Mouse (Mus musculus) hindbrain, postnatal 0 days (tissue): Measurements from ENCODE around the gene Wdr75. TPM values are rescaled to one million over a fixed set of nuclear protein-coding genes. Genes with fewer than 3 reads are reported as not detected.
A peak's percentile ranks its signal among the peaks of the same experiment; 100 is the strongest.

Experiments
- ATAC-seq: fragments of 200-750 bp; cut with Nextera tagmentation; 2 replicates; pipeline ENCODE4 v1.8.0; 2017; ENCODE audit warnings: mild to moderate bottlenecking, moderate TSS enrichment, moderate library complexity
- DNase-seq: peaks from one replicate; pipeline ENCODE4 v3.0.0-alpha.2; 2015; ENCODE audit warnings: low spot score
- H3K27ac ChIP-seq: fragments of 300-500 bp; sonication (generic); 2 replicates; pipeline ENCODE4 v1.5.1; 2014; ENCODE audit warnings: mild to moderate bottlenecking
- H3K27me3 ChIP-seq: fragments of 300-500 bp; sonication (generic); 2 replicates; pipeline ENCODE4 v1.6.1; 2014; ENCODE audit warnings: low read length, mixed read lengths; ENCODE audit not compliant: insufficient read depth
- H3K36me3 ChIP-seq: fragments of 300-500 bp; sonication (generic); 2 replicates; pipeline ENCODE4 v1.6.1; 2014; ENCODE audit warnings: low read length, mixed read lengths; ENCODE audit not compliant: insufficient read depth
- H3K4me1 ChIP-seq: fragments of 300-500 bp; sonication (generic); 2 replicates; pipeline ENCODE4 v1.6.1; 2014; ENCODE audit warnings: antibody characterized with exemption, low read length, mixed read lengths; ENCODE audit not compliant: insufficient read depth
- H3K4me2 ChIP-seq: fragments of 300-500 bp; sonication (generic); 2 replicates; pipeline ENCODE4 v1.6.1; 2014; ENCODE audit warnings: low read depth, mild to moderate bottlenecking, low read length, moderate library complexity, mixed read lengths
- H3K4me3 ChIP-seq: fragments of 300-500 bp; sonication (generic); 2 replicates; pipeline ENCODE4 v1.5.1; 2014; ENCODE audit warnings: low read length
- H3K9ac ChIP-seq: fragments of 300-500 bp; sonication (generic); replicated peaks from 2 replicates; pipeline ENCODE4 v1.6.1; 2014; ENCODE audit warnings: mild to moderate bottlenecking, low read length, moderate library complexity, mixed read lengths
- H3K9me3 ChIP-seq: fragments of 300-500 bp; sonication (generic); 2 replicates; pipeline ENCODE4 v1.6.1; 2016; ENCODE audit warnings: low read length, mixed read lengths
- CTCF ChIP-seq: IDR thresholded peaks from 2 replicates; pipeline ENCODE4 v1.5.1; 2016; ENCODE audit warnings: antibody characterized with exemption, control low read depth, low read depth
- WGBS: fragments of 180-500 bp; shearing (Covaris S2); extraction: QIAGEN DNeasy Blood & Tissue Kit; methylation state at CpG from one replicate; pipeline ENCODE4 v1.1.7; 2014; 5-methylcytosine and 5-hydroxymethylcytosine counted together
- polyA plus RNA-seq: library from polyadenylated mRNA; unstranded; fragments of >200 nt; fragmentation: Nextera tagmentation; extraction: Ambion mirVana; gene quantifications from 2 replicates; pipeline ENCODE4 v1.2.1, GENCODE M21; 2015
- total RNA-seq: library from RNA; depleted of rRNA; stranded (reverse); fragments of >200 nt; gene quantifications from 2 replicates; pipeline ENCODE4 v1.2.3, GENCODE M21; 2014

Wdr75 gene
- total and polyA plus RNA-seq, 2 experiments from 2014 or later, result 41.3 to 336 TPM

DNA sequence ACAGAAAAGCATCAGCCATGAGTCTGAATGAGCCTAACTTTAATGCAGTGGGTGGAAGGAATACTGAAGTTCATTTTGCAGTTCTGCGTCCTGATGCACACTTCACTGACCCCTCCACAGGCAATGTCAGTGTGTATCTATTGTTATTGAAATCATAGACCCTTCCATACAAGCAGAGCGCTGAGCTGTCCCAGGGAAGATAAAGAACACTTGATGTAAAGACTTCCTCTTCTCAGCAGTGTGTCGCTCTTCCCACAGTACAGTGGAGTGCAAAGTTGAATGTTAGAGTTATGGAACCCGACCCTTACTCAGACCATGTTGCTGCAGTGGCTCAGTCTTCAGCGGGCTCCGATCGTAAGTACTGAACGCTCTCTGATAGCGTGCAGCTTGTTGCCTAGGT lies 23.6 kb downstream of the Wdr75 start:
- Histone ChIP-seq H3K4me3 (no peak overlapping the region), H3K9me3 (no peaks in the 10 kb centered on the region), H3K27me3 (no peaks in the 10 kb centered on the region), H3K36me3 (peaks cover 41% of the 10 kb centered on the region), H3K4me2 (no peak overlapping the region), H3K9ac (no peak overlapping the region), H3K4me1 (no peaks in the 10 kb centered on the region), H3K27ac (no peak overlapping the region)
- TF ChIP-seq CTCF, result no peak
- ATAC-seq (no peak), DNase-seq (no peak)
- WGBS, result 54% methylated on average over 9 of the region's 9 CpGs

DNA sequence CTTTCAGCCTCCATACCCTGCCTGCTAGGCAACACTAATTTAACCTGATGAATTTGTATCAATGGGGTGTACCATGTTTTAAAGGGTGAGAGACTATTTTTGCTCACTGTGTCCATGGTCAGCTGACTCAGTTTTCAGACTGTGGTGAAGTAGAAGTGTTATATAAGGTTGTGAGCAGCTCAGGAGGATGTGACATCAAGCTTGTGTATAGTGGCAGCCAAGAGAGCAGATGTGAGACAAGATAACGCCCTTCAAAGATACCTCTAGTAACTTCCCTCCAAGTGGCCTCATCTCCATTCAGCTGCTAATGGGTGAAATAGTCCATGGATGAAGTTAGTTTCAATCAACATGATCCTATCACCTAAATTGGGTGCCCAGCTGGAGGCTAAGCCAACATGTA lies 29.5 kb downstream of the Wdr75 start:
- no peak for TF ChIP-seq CTCF
- WGBS, result 86% methylated on average over 1 of the region's 1 CpGs
- no peaks in the 10 kb centered on the region for H3K9me3 ChIP-seq
- H3K27ac ChIP-seq, result no peak overlapping the region
- no peak for ATAC-seq
- H3K9ac ChIP-seq, result no peak overlapping the region
- no peak overlapping the region for H3K4me2 ChIP-seq
- no peak for DNase-seq
- no peak overlapping the region for H3K4me3 ChIP-seq
- no peaks in the 10 kb centered on the region for H3K27me3 ChIP-seq
- no peaks in the 10 kb centered on the region for H3K4me1 ChIP-seq
- H3K36me3 ChIP-seq, result peaks cover 17% of the 10 kb centered on the region

DNA sequence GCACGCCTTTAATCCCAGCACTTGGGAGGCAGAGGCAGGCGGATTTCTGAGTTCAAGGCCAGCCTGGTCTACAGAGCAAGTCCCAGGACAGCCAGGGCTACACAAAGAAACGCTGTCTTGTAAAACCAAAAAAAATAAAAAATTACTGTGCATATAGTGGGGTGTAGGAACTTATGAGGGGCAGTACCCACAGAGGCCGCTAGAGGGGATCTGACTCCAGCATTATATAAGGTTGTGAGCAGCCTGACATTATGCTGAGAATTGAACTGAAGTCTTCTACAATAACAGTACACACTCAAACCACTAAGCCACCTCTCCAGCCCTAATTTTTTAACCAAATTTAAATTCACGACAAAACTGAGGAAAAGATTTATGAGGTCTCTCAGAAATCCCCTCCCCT lies 30.2 kb downstream of the Wdr75 start:
- no peaks in the 10 kb centered on the region for H3K4me1 ChIP-seq
- peaks cover 14% of the 10 kb centered on the region for H3K36me3 ChIP-seq
- WGBS, result 57% methylated on average over 5 of the region's 5 CpGs
- no peak overlapping the region for H3K27ac ChIP-seq
- TF ChIP-seq CTCF, result peak; percentile 84
- ATAC-seq (peak; percentile 92), DNase-seq (peak; percentile 84)
- H3K9ac ChIP-seq, result no peak overlapping the region
- no peaks in the 10 kb centered on the region for H3K27me3 ChIP-seq
- H3K9me3 ChIP-seq, result no peaks in the 10 kb centered on the region
- no peak overlapping the region for H3K4me3 ChIP-seq
- H3K4me2 ChIP-seq, result no peak overlapping the region

DNA sequence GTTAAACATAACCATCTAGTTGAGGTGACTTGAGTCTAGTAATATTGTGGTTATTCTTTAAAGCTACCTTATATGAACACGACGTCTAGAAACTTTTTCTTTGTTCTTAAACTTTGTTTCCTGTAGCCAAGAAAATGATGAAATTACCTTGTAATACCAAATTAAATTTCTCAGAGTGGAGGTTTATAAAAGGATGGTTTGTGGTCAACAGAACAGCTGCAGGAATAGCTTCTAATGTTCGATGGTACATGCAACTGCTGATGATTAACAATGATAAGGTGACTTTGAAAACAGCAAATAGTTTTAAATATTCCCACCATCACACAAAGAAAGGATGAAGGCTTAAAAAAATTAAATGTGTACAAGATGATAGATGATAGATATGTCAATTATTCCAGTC lies 30.7 kb downstream of the Wdr75 start:
- H3K4me2 ChIP-seq, result no peak overlapping the region
- H3K9ac ChIP-seq, result no peak overlapping the region
- no peak overlapping the region for H3K27ac ChIP-seq
- peaks cover 11% of the 10 kb centered on the region for H3K36me3 ChIP-seq
- 92% methylated on average over 3 of the region's 3 CpGs for WGBS
- no peaks in the 10 kb centered on the region for H3K27me3 ChIP-seq
- H3K4me3 ChIP-seq, result no peak overlapping the region
- ATAC-seq (no peak), DNase-seq (no peak)
- no peaks in the 10 kb centered on the region for H3K9me3 ChIP-seq
- TF ChIP-seq CTCF, result no peak
- H3K4me1 ChIP-seq, result no peaks in the 10 kb centered on the region

DNA sequence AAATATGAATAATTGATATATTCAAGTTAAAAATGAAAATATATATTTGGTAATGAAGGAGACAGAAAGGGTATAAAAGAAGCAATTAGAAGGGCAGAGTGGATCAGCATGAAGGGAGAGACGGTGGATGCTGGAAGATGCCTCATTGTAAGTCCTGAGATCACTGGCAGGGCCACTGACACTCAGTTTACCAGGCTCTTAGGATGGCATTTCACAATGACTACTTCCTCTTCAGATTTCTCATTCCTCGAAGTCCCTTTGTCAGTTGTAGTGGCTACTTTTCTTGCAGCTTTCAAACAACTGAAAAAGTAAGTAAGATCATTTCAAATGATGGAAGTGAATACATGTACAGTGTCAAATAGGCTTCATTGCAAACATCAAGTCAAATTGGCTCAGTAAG lies 31.2 kb downstream of the Wdr75 start:
- no peak overlapping the region for H3K9ac ChIP-seq
- H3K27me3 ChIP-seq, result no peaks in the 10 kb centered on the region
- no peak overlapping the region for H3K27ac ChIP-seq
- no peak overlapping the region for H3K4me3 ChIP-seq
- 84% methylated on average over 2 of the region's 2 CpGs for WGBS
- DNase-seq (no peak), ATAC-seq (no peak)
- H3K9me3 ChIP-seq, result no peaks in the 10 kb centered on the region
- peaks cover 11% of the 10 kb centered on the region for H3K36me3 ChIP-seq
- no peaks in the 10 kb centered on the region for H3K4me1 ChIP-seq
- no peak overlapping the region for H3K4me2 ChIP-seq
- no peak for TF ChIP-seq CTCF

DNA sequence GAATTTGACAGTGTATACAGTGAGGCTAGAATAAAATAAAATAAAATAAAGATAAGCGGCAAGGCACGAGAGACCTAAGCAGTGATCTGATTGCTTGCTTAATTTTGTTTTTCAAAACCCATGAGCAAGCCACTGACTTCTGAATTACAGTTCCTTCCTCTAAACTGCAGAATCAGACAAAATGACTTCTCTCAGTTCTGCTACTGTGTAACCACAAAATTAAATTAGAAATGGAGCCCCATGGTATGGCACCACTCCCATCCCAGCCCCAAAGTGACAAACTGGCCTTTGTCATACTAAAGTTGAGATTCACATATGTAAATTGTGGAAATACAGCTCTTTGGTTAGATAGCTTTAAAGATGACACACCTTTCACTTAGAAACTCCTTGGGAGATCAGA lies 31.8 kb downstream of the Wdr75 start:
- peaks cover 11% of the 10 kb centered on the region for H3K36me3 ChIP-seq
- no peak for ATAC-seq
- no peak overlapping the region for H3K9ac ChIP-seq
- H3K27ac ChIP-seq, result no peak overlapping the region
- no peak for DNase-seq
- H3K4me1 ChIP-seq, result no peaks in the 10 kb centered on the region
- WGBS, result 89% methylated on average over 2 of the region's 2 CpGs
- TF ChIP-seq CTCF, result no peak
- no peaks in the 10 kb centered on the region for H3K27me3 ChIP-seq
- no peaks in the 10 kb centered on the region for H3K9me3 ChIP-seq
- H3K4me2 ChIP-seq, result no peak overlapping the region
- no peak overlapping the region for H3K4me3 ChIP-seq

DNA sequence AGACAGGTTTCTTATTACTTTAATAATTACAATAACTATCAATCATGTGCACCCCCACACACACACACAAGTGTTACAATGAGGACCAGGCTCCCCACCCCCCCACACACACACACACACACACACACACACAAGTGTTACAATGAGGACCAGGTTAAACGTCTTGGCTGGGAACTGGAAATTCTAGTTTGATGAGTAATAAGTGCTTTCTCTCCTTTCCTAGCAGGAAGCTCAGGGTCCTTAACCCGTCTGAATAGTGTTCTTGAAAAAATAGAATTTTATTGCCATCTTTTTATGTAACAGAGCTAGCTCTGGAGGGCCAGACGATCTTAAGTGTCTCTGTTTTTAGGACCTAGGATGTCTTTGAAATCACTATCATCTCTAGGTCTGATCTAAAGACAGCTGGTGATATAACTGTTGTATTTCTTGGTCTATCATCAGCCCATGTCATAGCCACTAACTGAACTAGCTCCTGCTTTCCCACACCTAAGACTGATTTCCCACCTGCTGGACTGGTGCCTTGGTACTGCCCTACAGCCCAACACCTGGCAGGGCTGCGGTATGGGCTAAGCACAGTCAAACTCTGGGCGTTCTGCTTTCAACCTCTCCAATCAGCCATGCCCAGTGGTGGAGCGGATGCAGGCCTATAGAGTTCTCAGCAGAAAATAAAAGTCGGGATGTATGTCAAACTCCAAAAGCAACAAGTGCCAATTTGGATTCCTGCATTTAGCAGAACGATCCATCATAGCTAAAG lies 35.7 kb downstream of the Wdr75 start:
- H3K27me3 ChIP-seq, result no peaks in the 10 kb centered on the region
- no peak overlapping the region for H3K9ac ChIP-seq
- no peak for TF ChIP-seq CTCF
- no peaks in the 10 kb centered on the region for H3K4me1 ChIP-seq
- H3K9me3 ChIP-seq, result no peaks in the 10 kb centered on the region
- DNase-seq (no peak), ATAC-seq (no peak)
- no peak overlapping the region for H3K27ac ChIP-seq
- 89% methylated on average over 8 of the region's 8 CpGs for WGBS
- no peak overlapping the region for H3K4me2 ChIP-seq
- no peak overlapping the region for H3K4me3 ChIP-seq
- no peaks in the 10 kb centered on the region for H3K36me3 ChIP-seq
